Mouse (Mus musculus) frontal cortex, postnatal 14 days (tissue): ENCODE data around the gene Aamdc.

Experiments used
- DNase-seq, 2 experiments: peaks; one replicate each; pipeline ENCODE4 v3.0.0; 2022; ENCODE audit warnings: low spot score in 2 of 2

Gene Aamdc

DNA sequence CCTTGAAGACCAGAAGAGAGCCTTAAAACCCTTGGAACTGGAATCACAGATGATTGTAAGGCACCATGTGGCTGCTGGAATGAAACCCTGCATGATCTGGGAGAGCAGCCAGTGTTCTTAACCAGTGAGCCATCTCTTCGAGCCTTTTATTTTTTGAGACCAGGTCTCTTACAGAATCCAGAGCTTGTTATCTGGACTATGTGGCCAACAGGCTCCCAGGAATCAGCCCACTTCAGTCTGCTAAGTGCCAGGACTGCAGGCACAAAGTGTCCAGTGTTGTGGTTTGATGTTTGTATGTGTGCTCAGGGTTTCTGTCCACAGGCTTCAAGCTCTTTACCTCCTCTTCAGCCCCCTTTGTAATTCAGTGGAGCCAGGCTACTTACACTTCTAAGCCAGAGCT is 64.5 kb downstream of the Aamdc start:
- no peak for DNase-seq

- DNase-seq = no peak
Measured at GRCm38 (mm10) chr7:97500555-97501209, 78.6 kb downstream of the Aamdc start.
